ENCODE assay signal across 19 mouse cellular contexts in the genomic region with DNA sequence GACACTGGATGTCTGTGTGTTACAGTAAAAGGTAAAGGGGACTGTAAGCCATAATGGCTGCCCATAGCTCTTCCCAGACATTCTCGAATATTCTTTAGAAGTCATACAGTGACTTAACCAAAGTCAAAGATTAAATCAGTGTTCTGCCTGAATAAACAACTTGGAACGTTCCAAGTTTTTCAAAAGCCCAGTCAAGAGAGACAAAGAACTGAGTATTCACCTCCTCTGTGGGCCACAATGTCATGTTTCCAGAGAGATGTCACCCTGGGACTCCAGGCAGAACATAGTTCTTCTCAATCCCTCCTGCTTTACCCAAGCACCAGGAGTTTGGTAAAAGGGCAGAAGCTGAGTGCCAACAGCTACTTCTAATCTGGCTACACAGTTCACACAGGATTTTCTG.
"Had no signal": no experiment of that assay in that cellular context is flagged by ENCODE, and none has a peak within 500 bp of the region (broad histone marks: within the 10 kb centered on the region; RNA-seq: fewer than 3 reads in every experiment).

No protein-coding gene starts in this region.

- DNase-seq: layer of hippocampus, adult 9-11 months; layer of hippocampus, postnatal 36 days; liver, embryonic 13.5 days; lung, adult 2 months; lung, postnatal 14 days; lung, postnatal 4 days; midbrain, embryonic 14.5 days; right cerebral cortex, adult 18-20 months; right cerebral cortex, postnatal 14 days; right cerebral cortex, postnatal 4 days; thymus, adult 18-20 months; thymus, postnatal 36 days had no signal

- ATAC-seq: hindbrain, postnatal 0 days; inflammation-experienced regulatory T-cells, adult 6 months; intestine, embryonic 16.5 days had no signal

- H3K9ac ChIP-seq: liver, embryonic 13.5 days had no signal

- H3K27ac ChIP-seq: hindbrain, postnatal 0 days; layer of hippocampus, adult 2 months; left cerebral cortex, adult 2 months; liver, embryonic 13.5 days; stomach, postnatal 0 days had no signal

- H3K4me2 ChIP-seq: liver, embryonic 13.5 days; midbrain, embryonic 11.5 days had no signal

- H3K36me3 ChIP-seq: liver, embryonic 13.5 days had no signal

- H3K4me3 ChIP-seq: layer of hippocampus, adult 2 months; left cerebral cortex, adult 2 months; liver, embryonic 13.5 days had no signal

- H3K9me3 ChIP-seq: liver, embryonic 13.5 days had no signal

- H3K4me1 ChIP-seq: liver, embryonic 13.5 days had no signal

- H3K27me3 ChIP-seq: liver, embryonic 13.5 days had no signal
